Mouse (Mus musculus) cerebellum, adult 9-11 months (tissue): ENCODE measurements at regions not wholly inside any gene's neighbourhood (a gene's known extent, or its start where the extent isn't known, plus 50 kb on each side); places are given as distances from the start of the nearest gene placed in this dataset.

Source experiments
- DNase-seq: peaks from one replicate; pipeline ENCODE4 v3.0.0; 2022

- no peak for DNase-seq
These were observed 55.9 kb upstream of the Zfp280d start for GRCm38 (mm10) chr9:72218736-72219135.

- no peak for DNase-seq
These were observed 54.8 kb upstream of the Zfp280d start for GRCm38 (mm10) chr9:72219892-72220291.

GRCm38 (mm10) chr9:72221333-72221732 lies 53.3 kb upstream of the Zfp280d start:
- no peak for DNase-seq
